In the genomic region with DNA sequence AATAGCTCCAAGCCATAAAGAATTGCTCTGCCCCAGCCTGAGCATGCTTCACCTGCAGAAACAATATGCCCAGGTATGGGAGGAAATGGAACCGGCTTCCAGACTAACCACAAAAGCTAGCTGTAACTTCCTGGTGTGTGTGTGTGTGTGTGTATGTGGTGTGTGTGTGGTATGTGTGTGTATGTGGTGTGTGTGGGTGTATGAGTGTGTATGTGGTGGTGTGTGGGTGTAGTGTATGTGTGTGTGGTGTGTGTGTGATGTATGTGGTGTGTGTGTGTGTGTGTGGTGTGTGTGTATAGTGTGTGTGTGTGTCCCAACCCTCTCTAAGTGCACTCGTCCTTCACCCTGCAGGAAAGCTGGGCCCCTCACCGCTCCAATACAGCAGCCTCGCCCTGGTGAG, we compare ENCODE assay signal across 18 mouse cellular contexts. TPM values are rescaled to one million over a fixed set of nuclear protein-coding genes. Genes with fewer than 3 reads are reported as not detected.
"Had no signal": no experiment of that assay in that cellular context is flagged by ENCODE, and none has a peak within 500 bp of the region (broad histone marks: within the 10 kb centered on the region; RNA-seq: fewer than 3 reads in every experiment).

No protein-coding gene starts in this region.

- H3K9me3 ChIP-seq: limb, embryonic 12.5 days; liver, embryonic 13.5 days; lung, embryonic 15.5 days; midbrain, embryonic 12.5 days; neural tube, embryonic 12.5 days; stomach, embryonic 15.5 days had no signal

- H3K36me3 ChIP-seq: limb, embryonic 12.5 days; liver, embryonic 13.5 days; lung, embryonic 15.5 days; midbrain, embryonic 12.5 days; neural tube, embryonic 12.5 days; stomach, embryonic 15.5 days had no signal

- H3K9ac ChIP-seq: limb, embryonic 12.5 days; liver, embryonic 13.5 days; liver, postnatal 0 days; lung, embryonic 15.5 days; midbrain, embryonic 12.5 days; neural tube, embryonic 12.5 days; stomach, embryonic 15.5 days had no signal

- H3K4me2 ChIP-seq: limb, embryonic 12.5 days; liver, embryonic 13.5 days; lung, embryonic 15.5 days; midbrain, embryonic 12.5 days; neural tube, embryonic 12.5 days; stomach, embryonic 15.5 days had no signal

- H3K27ac ChIP-seq: limb, embryonic 12.5 days; liver, embryonic 13.5 days; lung, embryonic 15.5 days; macrophage; midbrain, embryonic 12.5 days; neural tube, embryonic 12.5 days; stomach, embryonic 15.5 days had no signal

- DNase-seq: kidney, adult 8-10 months; kidney, postnatal 25 days; liver; liver, embryonic 13.5 days; liver, postnatal 0 days; lung, postnatal 14 days; right cerebral cortex, postnatal 4 days had no signal

- H3K4me3 ChIP-seq: limb, embryonic 12.5 days; liver, embryonic 13.5 days; lung, embryonic 15.5 days; megakaryocyte, embryonic 14.5 days; midbrain, embryonic 12.5 days; neural tube, embryonic 12.5 days; stomach, embryonic 15.5 days had no signal

- ATAC-seq: intestine, postnatal 0 days; liver, postnatal 0 days had no signal

RNA-seq across cellular contexts. Expression of a gene that starts 10.8 kb away (rescaled TPM):
- total RNA-seq: neutrophil, adult 5-6 weeks had no signal
- polyA plus RNA-seq: intestine, postnatal 0 days; liver, embryonic 13.5 days; liver, postnatal 0 days; macrophage; spleen, adult 2 months; testis, adult 2 months had no signal

RNA-seq across cellular contexts. Expression of a gene that starts 20.0 kb away (rescaled TPM):
- total RNA-seq: neutrophil, adult 5-6 weeks had no signal
- polyA plus RNA-seq: macrophage had no signal

RNA-seq across cellular contexts. Expression of a gene that starts 36.2 kb away (rescaled TPM):
- polyA plus RNA-seq: liver, embryonic 13.5 days; macrophage; spleen, adult 2 months had no signal
